Mouse (Mus musculus): ENCODE measurements around the gene Actn4.

Gene Actn4

DNA sequence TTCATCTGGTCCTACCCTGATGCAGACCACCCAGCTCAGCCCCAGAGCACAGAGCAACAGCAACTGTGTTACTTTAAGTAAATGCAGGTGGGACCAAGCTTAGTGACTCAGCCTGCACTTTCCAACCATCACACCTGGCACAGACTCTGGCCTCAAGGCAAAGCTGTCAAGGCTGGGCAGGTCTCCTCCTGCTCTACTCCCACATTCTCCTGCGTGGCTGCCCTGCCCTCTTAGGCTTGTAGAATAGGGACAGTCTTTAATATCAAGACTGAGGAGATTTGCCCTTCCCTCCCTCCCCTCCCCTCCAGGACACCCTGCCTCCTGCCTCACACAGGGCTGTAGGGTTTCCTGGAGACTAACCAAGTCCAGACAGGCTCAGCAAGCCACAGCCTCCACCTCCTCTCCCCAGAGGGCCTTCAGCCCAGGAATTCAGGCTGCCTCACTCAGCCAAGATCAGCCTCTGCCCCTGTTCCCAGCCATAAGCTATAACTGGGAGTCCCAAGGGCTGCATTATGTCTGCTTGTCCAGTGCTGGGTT lies 112.4 kb downstream of the Actn4 start:
- peak; percentile 78 for DNase-seq (ENCODE audit: low read depth)

DNA sequence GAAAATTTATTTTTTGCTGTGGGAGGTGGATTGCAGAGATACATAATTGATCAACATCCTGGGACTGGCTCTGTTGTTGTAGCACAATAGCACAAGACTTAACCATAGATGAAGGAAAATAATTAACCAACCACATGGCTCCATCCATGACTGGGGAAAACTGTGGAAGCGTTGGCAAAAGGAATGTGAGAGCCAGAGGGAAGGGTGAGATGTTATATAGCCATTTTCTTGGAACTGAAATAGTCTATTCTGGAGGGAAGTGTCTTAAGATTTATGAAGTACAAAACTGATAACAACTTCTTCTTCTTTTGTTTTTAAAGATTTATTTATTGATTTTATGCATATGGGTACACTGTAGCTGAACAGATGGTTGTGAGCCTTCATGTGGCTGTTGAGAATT lies 114.9 kb downstream of the Actn4 start:
- DNase-seq (ENCODE audit: low read depth), result no peak
